ENCODE assay signal across 20 mouse cellular contexts in the genomic region with DNA sequence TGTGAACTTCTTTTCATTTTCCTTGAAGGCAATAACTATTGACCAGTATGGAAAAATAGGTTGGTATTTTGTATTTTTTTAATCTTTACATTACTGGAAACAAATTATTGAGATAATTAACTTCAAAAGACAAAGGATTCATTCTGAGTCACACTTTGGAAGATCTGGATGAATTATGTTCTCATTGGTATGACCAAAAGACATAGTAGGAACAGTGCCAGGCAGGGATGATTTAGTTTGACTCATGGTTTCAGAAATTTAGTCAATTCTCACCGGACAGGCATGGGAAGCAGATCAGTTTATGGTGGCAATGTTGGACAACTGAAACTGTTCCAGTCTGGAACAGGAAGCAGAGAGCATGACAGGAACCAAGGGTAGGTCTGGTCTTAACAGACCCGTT.
DNase-seq lines count a peak whose midpoint lies in the region; ATAC-seq and TF ChIP-seq lines count a peak whose summit lies in the region.
"Had no signal": no experiment of that assay in that cellular context is flagged by ENCODE, and none has a peak within 500 bp of the region (broad histone marks: within the 10 kb centered on the region; RNA-seq: fewer than 3 reads in every experiment).

No protein-coding gene starts in this region.

- no peaks in the 10 kb centered on the region for H3K27me3 ChIP-seq in hindbrain, embryonic 12.5 days
- H3K27me3 ChIP-seq in midbrain, postnatal 0 days (ENCODE audit: insufficient read depth, low read length), result no peaks in the 10 kb centered on the region
- H3K27me3 ChIP-seq: embryonic facial prominence, embryonic 15.5 days; forebrain, embryonic 12.5 days; heart, embryonic 13.5 days had no signal

- H3K9ac ChIP-seq in hindbrain, embryonic 12.5 days, result no peak overlapping the region
- no peak overlapping the region for H3K9ac ChIP-seq in midbrain, postnatal 0 days (replicated peaks; ENCODE audit: low read length, poor library complexity, severe bottlenecking)
- H3K9ac ChIP-seq: embryonic facial prominence, embryonic 15.5 days; forebrain, embryonic 12.5 days; heart, embryonic 13.5 days had no signal

- H3K4me2 ChIP-seq in hindbrain, embryonic 12.5 days (replicated peaks), result no peak overlapping the region
- no peak overlapping the region for H3K4me2 ChIP-seq in midbrain, postnatal 0 days (ENCODE audit: low read depth, low read length, poor library complexity, severe bottlenecking)
- H3K4me2 ChIP-seq: embryonic facial prominence, embryonic 15.5 days; forebrain, embryonic 12.5 days; heart, embryonic 13.5 days had no signal

- TF ChIP-seq CTCF in midbrain, postnatal 0 days (IDR thresholded peaks at IDR 0.05), result no peak

- H3K9me3 ChIP-seq in hindbrain, embryonic 12.5 days (replicated peaks), result no peaks in the 10 kb centered on the region
- H3K9me3 ChIP-seq in midbrain, postnatal 0 days (ENCODE audit: low read length), result no peaks in the 10 kb centered on the region
- H3K9me3 ChIP-seq: embryonic facial prominence, embryonic 15.5 days; forebrain, embryonic 12.5 days; heart, embryonic 13.5 days had no signal

- no peak for ATAC-seq in hindbrain, embryonic 12.5 days (ENCODE audit: low FRiP score)
- no peak for ATAC-seq in midbrain, postnatal 0 days (ENCODE audit: low FRiP score)
- ATAC-seq: activated CD4-positive, CD25-positive, alpha-beta regulatory T cell, adult 4 months; hindbrain, embryonic 16.5 days; inflammation-experienced regulatory T-cells, adult 6 months had no signal

- H3K4me3 ChIP-seq in hindbrain, embryonic 12.5 days, result no peak overlapping the region
- no peak overlapping the region for H3K4me3 ChIP-seq in midbrain, postnatal 0 days (ENCODE audit: low read depth, low read length)
- H3K4me3 ChIP-seq: embryonic facial prominence, embryonic 15.5 days; forebrain, embryonic 12.5 days; gastrocnemius, adult 2 months; heart, embryonic 13.5 days had no signal

- no peaks in the 10 kb centered on the region for H3K36me3 ChIP-seq in hindbrain, embryonic 12.5 days
- H3K36me3 ChIP-seq in midbrain, postnatal 0 days (ENCODE audit: insufficient read depth, low read length), result no peaks in the 10 kb centered on the region
- H3K36me3 ChIP-seq: embryonic facial prominence, embryonic 15.5 days; forebrain, embryonic 12.5 days; heart, embryonic 13.5 days had no signal

- WGBS in hindbrain, embryonic 12.5 days, result 88% methylated on average over 2 of the region's 2 CpGs
- WGBS in midbrain, postnatal 0 days, result 91% methylated on average over 2 of the region's 2 CpGs

- peak; percentile 68 for DNase-seq in 3T3-L1 (ENCODE audit: low read depth, low spot score)
- DNase-seq in NIH3T3 (ENCODE audit: low read depth), result peak; percentile 34
- DNase-seq in adrenal gland, postnatal 14 days, result peak; percentile 35
- peak; percentile 32 for DNase-seq in fibroblast of lung, adult 2 months (ENCODE audit: low read depth)
- DNase-seq in midbrain, postnatal 0 days (ENCODE audit: low spot score), result no peak
- DNase-seq: cerebellum, adult 18-20 months; cerebellum, postnatal 10 days; gastrocnemius, adult 2 months; gastrocnemius, postnatal 36 days; heart, adult 11 months; heart, postnatal 36 days; kidney, adult 11 months; kidney, adult 9 months had no signal

- H3K27ac ChIP-seq in hindbrain, embryonic 12.5 days, result no peak overlapping the region
- no peak overlapping the region for H3K27ac ChIP-seq in midbrain, postnatal 0 days (ENCODE audit: low read depth, low read length)
- H3K27ac ChIP-seq: embryonic facial prominence, embryonic 15.5 days; forebrain, embryonic 12.5 days; gastrocnemius, adult 2 months; heart, embryonic 13.5 days had no signal

- no peaks in the 10 kb centered on the region for H3K4me1 ChIP-seq in hindbrain, embryonic 12.5 days
- H3K4me1 ChIP-seq in midbrain, postnatal 0 days (ENCODE audit: insufficient read depth, low read length), result no peaks in the 10 kb centered on the region
- H3K4me1 ChIP-seq: embryonic facial prominence, embryonic 15.5 days; forebrain, embryonic 12.5 days; heart, embryonic 13.5 days had no signal
